Mouse (Mus musculus) small intestine, adult 2 months (tissue): Measurements from ENCODE around the gene Actr1a.

Experiments
- CTCF ChIP-seq: fragments of 200-500 bp; IDR thresholded peaks from 2 replicates; pipeline ENCODE4 v1.5.1; 2012; ENCODE audit warnings: low read depth, mild to moderate bottlenecking, control low read depth, inconsistent platforms, low read length, moderate library complexity, mixed read lengths; ENCODE audit not compliant: insufficient replicate concordance, insufficient read length; ENCODE audit errors: extremely low read depth
- POLR2A ChIP-seq: fragments of 200-500 bp; IDR thresholded peaks from 2 replicates; pipeline ENCODE4 v1.6.1; 2012; ENCODE audit warnings: low read depth, mild to moderate bottlenecking, control low read depth, inconsistent platforms, low read length, moderate library complexity

- no peak for TF ChIP-seq CTCF
- TF ChIP-seq POLR2A = no peak
These were observed 838 bp downstream of the Actr1a start for GRCm38 (mm10) chr19:46394712-46395108.
